Comparison of ENCODE assay signal across 8 mouse cellular contexts in the genomic region with DNA sequence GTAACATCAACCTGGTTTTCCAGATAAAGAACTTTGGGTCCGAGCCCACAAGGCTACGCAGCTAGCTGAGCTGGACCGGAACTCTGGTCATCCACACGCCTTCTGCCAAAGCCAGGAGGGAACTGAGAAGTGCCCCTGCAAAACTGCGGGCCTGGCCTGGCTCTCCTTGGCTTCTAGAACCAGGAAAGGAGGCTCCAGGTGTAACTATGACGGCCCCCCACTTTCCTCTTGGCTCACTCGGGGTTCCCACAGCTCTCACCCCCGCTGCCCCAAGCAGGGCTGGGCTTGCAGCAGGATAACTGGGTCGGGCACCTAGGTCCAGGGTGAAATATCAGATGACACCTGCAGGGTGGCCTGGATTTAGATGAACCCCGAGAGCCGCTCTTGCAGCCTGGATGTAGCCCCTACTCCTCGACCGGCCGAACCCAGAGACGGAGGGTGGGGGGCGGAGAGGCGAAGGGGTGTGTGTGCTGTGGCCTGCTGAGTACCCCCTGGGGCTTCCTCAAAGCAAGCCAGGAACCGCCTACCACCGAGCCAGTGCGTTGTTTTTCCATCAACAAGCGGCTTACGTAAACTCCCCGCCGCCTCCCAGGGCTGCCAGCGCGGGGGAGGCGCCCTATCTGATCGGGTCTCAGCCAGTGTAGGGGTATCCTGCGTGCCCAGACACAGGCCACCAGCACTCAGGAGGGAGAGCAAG. TPM values are rescaled to one million over a fixed set of nuclear protein-coding genes. Genes with fewer than 3 reads are reported as not detected.
DNase-seq lines count a peak whose midpoint lies in the region; ATAC-seq and TF ChIP-seq lines count a peak whose summit lies in the region.

No protein-coding gene starts in this region.

- H3K4me1 ChIP-seq in thymus, adult 2 months (replicated peaks; ENCODE audit: control insufficient read depth, insufficient read depth, low read length), result no peaks in the 10 kb centered on the region; the same call in 1 of the 2 replicates
- no peaks in the 10 kb centered on the region for H3K4me1 ChIP-seq in neural tube, embryonic 14.5 days (ENCODE audit: control insufficient read depth, insufficient read depth, low read length)

- TF ChIP-seq POLR2A in thymus, adult 2 months (IDR thresholded peaks at IDR 0.05; ENCODE audit: control insufficient read depth, extremely low read depth, insufficient read depth, low read length, poor library complexity), result no peak

- H3K36me3 ChIP-seq in thymus, adult 2 months (ENCODE audit: control insufficient read depth, insufficient read depth, low read length), result no peaks in the 10 kb centered on the region
- no peaks in the 10 kb centered on the region for H3K36me3 ChIP-seq in neural tube, embryonic 14.5 days (ENCODE audit: control insufficient read depth, insufficient read depth, low read length)

- no peak overlapping the region for H3K9ac ChIP-seq in neural tube, embryonic 14.5 days (replicated peaks; ENCODE audit: low read depth, low read length)

- no peak for TF ChIP-seq CTCF in thymus, adult 2 months (IDR thresholded peaks at IDR 0.05; ENCODE audit: borderline replicate concordance, control insufficient read depth, extremely low read depth, insufficient read depth, low read length, poor library complexity)

- peak overlapping the region; percentile 18; the same call in 1 of the 2 replicates for H3K4me2 ChIP-seq in neural tube, embryonic 14.5 days (ENCODE audit: low read depth, low read length)

- no peaks in the 10 kb centered on the region for H3K9me3 ChIP-seq in neural tube, embryonic 14.5 days (ENCODE audit: control insufficient read depth, low read length)

- DNase-seq in embryo, embryonic 9.5 days (ENCODE audit: extremely low spot score), result peak; percentile 12
- DNase-seq in embryo, embryonic 10 days (ENCODE audit: low spot score), result no peak
- DNase-seq in thymus, postnatal 4 days, result peak; percentile 14
- no peak for DNase-seq in thymus, adult 2 months
- no peak for DNase-seq in right cerebral cortex, adult 2 months (ENCODE audit: low spot score in 2 of 2)
- DNase-seq in layer of hippocampus, adult 9-10 months (ENCODE audit: low spot score), result no peak

- no peak overlapping the region for H3K4me3 ChIP-seq in thymus, adult 2 months (ENCODE audit: control insufficient read depth, insufficient read depth, low read length)
- 0 out of 2 replicates have a peak overlapping the region, but pooled peaks have one; percentile 11 for H3K4me3 ChIP-seq in neural tube, embryonic 14.5 days (ENCODE audit: low read depth, low read length)

- ATAC-seq in inflammation-experienced regulatory T-cells, adult 6 months, result peak; percentile 43
- ATAC-seq in neural tube, embryonic 14.5 days (ENCODE audit: low read depth), result peak; percentile 52; the same call in 1 of the 2 replicates

- peaks cover 10% of the 10 kb centered on the region; the same call in 1 of the 2 replicates for H3K27me3 ChIP-seq in thymus, adult 2 months (ENCODE audit: control insufficient read depth, insufficient read depth, low read length)
- H3K27me3 ChIP-seq in neural tube, embryonic 14.5 days (ENCODE audit: control insufficient read depth, insufficient read depth, low read length), result peaks cover 20% of the 10 kb centered on the region

- no peak overlapping the region for H3K27ac ChIP-seq in thymus, adult 2 months (ENCODE audit: control insufficient read depth, insufficient read depth, low read length)
- no peak overlapping the region for H3K27ac ChIP-seq in neural tube, embryonic 14.5 days (ENCODE audit: low read depth, low read length)

- 15% methylated on average over 29 of the region's 29 CpGs for WGBS in thymus, adult 2 months
- WGBS in neural tube, embryonic 14.5 days, result 3% methylated on average over 28 of the region's 29 CpGs

RNA-seq across cellular contexts. Expression of a gene that starts 39.9 kb away (rescaled TPM):
- polyA plus RNA-seq in thymus, adult 2 months (2012; rRNA removed), result 2.5 and 4.7 TPM in 2 replicates
- polyA plus RNA-seq in inflammation-experienced regulatory T-cells, adult 6 months (2017; shearing (Covaris generic)), result under 1 TPM in 1 of 3 experiments, not detected in 2; 0.13 TPM
- 0.84 and 1.2 TPM in 2 replicates for polyA plus RNA-seq in neural tube, embryonic 14.5 days (2014; fragmentation: Nextera tagmentation; extraction: Ambion mirVana)

Comparison
In these comparisons a context has a peak if more than half of its experiments do, and no peak if none do; other contexts are left out.
1. DNase-seq: peak in embryo, embryonic 9.5 days (single experiment) and thymus, postnatal 4 days (single experiment); none in embryo, embryonic 10 days (single experiment), thymus, adult 2 months (single experiment), right cerebral cortex, adult 2 months (0 of 2) and layer of hippocampus, adult 9-10 months (single experiment).